Mouse (Mus musculus): ENCODE results near the gene Olfr1449. TPM values are rescaled to one million over a fixed set of nuclear protein-coding genes. Genes with fewer than 3 reads are reported as not detected.
"Not testable (repeated sequence)": the region's sequence is repeated elsewhere in the genome, so short reads cannot be mapped to it uniquely, and the experiment has no call there.

Olfr1449 gene
- polyA plus RNA-seq (2016; fragmentation: Nextera tagmentation; extraction: Ambion mirVana), result not detected in 2 replicates

DNA sequence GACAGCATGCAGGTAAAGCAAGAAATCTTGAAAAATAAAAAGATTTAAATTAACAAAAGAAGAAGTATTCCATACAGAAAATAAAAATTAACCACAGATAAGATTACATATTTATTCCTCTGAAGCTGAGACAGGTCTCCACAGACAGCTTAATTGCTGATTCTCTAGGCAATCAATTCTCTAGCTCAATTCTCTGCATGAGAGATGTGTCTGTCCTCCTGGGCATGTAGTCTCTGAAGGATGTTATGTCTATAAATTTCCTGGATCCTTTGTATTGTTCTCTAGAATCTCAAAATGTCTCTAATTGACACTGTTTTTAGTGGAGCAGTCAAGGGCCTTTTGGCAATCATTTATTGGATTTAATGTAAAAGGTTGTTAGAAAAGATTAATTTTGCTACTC, at the start of gene Olfr1449:
Olfr1449 (plus strand) TSS at position 301 of the 400 bp plus-strand sequence.
- H3K4me1 ChIP-seq, result no peaks in the 10 kb centered on the region

DNA sequence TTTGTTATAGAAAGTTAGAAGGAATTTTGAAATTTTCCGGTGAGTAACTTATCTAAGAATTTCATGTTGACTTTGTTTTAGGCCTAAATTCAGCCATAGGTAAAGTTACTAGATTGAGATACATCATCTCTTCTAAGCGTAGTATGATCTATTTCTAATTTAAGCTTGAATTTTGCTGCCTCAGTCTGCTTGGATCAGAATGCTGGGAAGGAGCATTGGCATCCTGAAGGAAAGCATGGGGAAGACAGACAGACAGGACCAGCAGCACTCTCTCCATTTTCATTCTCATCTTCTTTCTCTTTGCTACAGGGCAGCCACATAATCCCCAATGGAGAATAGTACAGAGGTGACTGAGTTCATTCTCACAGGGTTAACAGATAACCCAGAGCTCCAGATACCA, 47.1 kb upstream of the Olfr1449 start, which contains the start of gene Olfr1445:
Olfr1445 (plus strand) TSS at position 301 of the 400 bp plus-strand sequence.
- Histone ChIP-seq H3K36me3 (replicated peaks) (no peaks in the 10 kb centered on the region), H3K27ac (replicated peaks) (no peak within 1 kb of the TSS), H3K27me3 (replicated peaks; ENCODE audit: low read depth, poor library complexity, severe bottlenecking) (no peaks in the 10 kb centered on the region), H3K4me1 (no peaks in the 10 kb centered on the region), H3K9me3 (peaks cover 10% of the 10 kb centered on the region; the same call in 1 of the 2 replicates), H3K4me3 (no peak within 1 kb of the TSS)
- 88% methylated on average over 2 of the region's 2 CpGs for whole genome bisulfite sequencing
- DNase-seq (ENCODE audit: low spot score), result no peak

More for the DNA sequence above, at the start of gene Olfr1449:
- Histone ChIP-seq H3K9me3 (peaks cover 14% of the 10 kb centered on the region; the same call in 1 of the 2 replicates), H3K36me3 (replicated peaks) (no peaks in the 10 kb centered on the region), H3K27ac (replicated peaks) (no peak within 1 kb of the TSS), H3K27me3 (replicated peaks; ENCODE audit: low read depth, poor library complexity, severe bottlenecking) (no peaks in the 10 kb centered on the region), H3K4me3 (no peak within 1 kb of the TSS)
- DNase-seq (ENCODE audit: low spot score), result no peak

DNA sequence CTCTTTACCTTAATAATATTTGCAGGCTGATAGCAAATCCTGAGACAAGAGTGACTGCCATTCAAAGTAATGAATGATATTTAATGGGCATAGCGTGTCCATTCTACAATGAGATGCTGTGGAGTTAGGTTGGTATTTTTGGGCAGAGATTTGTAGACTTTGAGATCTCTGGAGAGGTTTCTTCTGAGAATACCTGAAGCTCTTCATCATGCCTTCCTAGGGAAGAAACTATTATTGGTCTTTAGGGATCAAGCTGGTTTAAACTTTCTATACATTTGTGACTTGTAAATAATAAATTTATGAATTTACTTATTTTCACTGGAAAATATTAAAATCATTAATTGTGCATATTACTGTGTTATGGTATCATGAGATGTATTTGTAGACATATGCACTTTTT, 37.2 kb upstream of the Olfr1449 start, which contains the start of gene Olfr1446:
Olfr1446 (minus strand) TSS at position 101 of the 400 bp plus-strand sequence.
- Histone ChIP-seq H3K9me3 (peaks cover 9% of the 10 kb centered on the region; the same call in 1 of the 2 replicates), H3K27me3 (replicated peaks; ENCODE audit: low read depth, poor library complexity, severe bottlenecking) (no peaks in the 10 kb centered on the region), H3K4me1 (no peaks in the 10 kb centered on the region), H3K4me3 (no peak within 1 kb of the TSS), H3K36me3 (replicated peaks) (no peaks in the 10 kb centered on the region), H3K27ac (replicated peaks) (no peak within 1 kb of the TSS)
- WGBS, result 83% methylated on average over 1 of the region's 1 CpGs
- DNase-seq (ENCODE audit: low spot score), result no peak

DNA sequence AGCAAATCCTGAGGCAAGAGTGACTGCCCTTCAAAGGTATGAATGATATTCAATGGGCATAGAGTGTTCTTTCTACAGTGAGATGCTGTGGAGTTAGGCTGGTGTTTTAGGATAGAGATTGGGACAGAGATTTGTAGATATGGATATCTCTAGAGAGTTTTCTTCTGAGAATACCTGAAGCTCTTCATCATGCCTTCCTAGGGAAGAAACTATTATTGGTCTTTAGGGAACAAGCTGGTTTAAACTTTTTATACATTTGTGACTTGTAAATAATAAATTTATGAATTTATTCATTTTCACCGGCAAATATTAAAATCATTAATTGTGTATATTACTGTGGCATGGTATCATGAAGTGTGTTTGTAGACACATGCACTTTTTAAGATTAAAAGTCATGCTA, 27.0 kb upstream of the Olfr1449 start, which contains the start of gene Olfr1447:
Olfr1447 (minus strand) TSS at position 101 of the 400 bp plus-strand sequence.
- no peak for DNase-seq (ENCODE audit: low spot score)
- H3K4me3 ChIP-seq, result no peak within 1 kb of the TSS
- WGBS, result 93% methylated on average over 1 of the region's 1 CpGs
- no peaks in the 10 kb centered on the region for H3K27me3 ChIP-seq (replicated peaks; ENCODE audit: low read depth, poor library complexity, severe bottlenecking)
- no peaks in the 10 kb centered on the region for H3K4me1 ChIP-seq
- no peaks in the 10 kb centered on the region for H3K36me3 ChIP-seq (replicated peaks)
- peaks cover 13% of the 10 kb centered on the region; the same call in 1 of the 2 replicates for H3K9me3 ChIP-seq
- no peak within 1 kb of the TSS for H3K27ac ChIP-seq (replicated peaks)

DNA sequence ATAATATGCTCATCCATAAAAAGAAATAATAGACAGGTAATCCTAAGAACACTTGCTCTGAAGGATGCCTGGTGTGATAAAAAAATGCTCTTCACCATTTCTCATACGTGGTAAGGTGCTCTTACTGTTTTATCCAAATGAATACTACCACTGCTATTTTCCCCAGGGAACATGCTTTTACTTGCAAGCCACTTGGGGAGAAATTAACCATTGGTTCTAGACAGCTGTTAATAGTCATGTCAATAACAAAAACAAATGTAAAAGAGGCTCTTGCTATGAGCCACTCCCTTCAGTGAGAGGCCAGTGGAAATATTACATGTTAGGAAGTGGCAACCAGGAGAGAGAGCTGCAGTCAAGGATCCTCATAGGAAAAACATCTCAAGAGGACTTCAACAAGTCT, 6.3 kb upstream of the Olfr1449 start, which contains the start of gene Olfr1448:
Olfr1448 (minus strand) TSS at position 101 of the 400 bp plus-strand sequence.
- peaks cover 4% of the 10 kb centered on the region; the same call in 1 of the 2 replicates for H3K9me3 ChIP-seq
- H3K36me3 ChIP-seq (replicated peaks), result no peaks in the 10 kb centered on the region
- H3K4me1 ChIP-seq, result no peaks in the 10 kb centered on the region
- H3K27me3 ChIP-seq (replicated peaks; ENCODE audit: low read depth, poor library complexity, severe bottlenecking), result no peaks in the 10 kb centered on the region
- no peak for DNase-seq (ENCODE audit: low spot score)
- H3K4me3 ChIP-seq, result no peak within 1 kb of the TSS
- no peak within 1 kb of the TSS for H3K27ac ChIP-seq (replicated peaks)
- 84% methylated on average over 1 of the region's 1 CpGs for WGBS

DNA sequence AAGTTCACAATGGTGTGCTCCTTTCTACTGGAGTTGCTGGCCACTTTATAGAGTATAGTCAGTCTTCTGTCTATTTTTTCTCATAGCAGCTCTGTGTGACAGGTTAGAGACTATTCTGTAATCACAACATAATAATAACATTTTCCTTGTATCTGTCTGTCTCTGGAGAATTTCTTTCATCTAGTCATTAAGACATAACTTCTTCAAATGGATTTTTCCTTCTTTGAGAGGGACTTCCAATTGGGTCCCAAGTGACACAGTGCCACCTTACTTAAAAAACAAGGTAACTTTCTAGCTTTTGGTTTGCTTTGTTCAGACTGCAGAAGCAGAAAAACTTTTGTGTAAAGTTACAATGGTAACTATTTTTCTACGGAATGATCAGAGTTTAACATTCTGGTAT, 19.3 kb downstream of the Olfr1449 start, which contains the start of gene Olfr1450:
Olfr1450 (plus strand) TSS at position 301 of the 400 bp plus-strand sequence.
- H3K27me3 ChIP-seq (replicated peaks; ENCODE audit: low read depth, poor library complexity, severe bottlenecking), result no peaks in the 10 kb centered on the region
- peaks cover 15% of the 10 kb centered on the region for H3K9me3 ChIP-seq
- H3K27ac ChIP-seq (replicated peaks), result no peak within 1 kb of the TSS
- WGBS, result 88% methylated on average over 1 of the region's 1 CpGs
- H3K4me1 ChIP-seq, result no peaks in the 10 kb centered on the region
- no peaks in the 10 kb centered on the region for H3K36me3 ChIP-seq (replicated peaks)
- no peak within 1 kb of the TSS for H3K4me3 ChIP-seq
- DNase-seq (ENCODE audit: low spot score), result no peak

DNA sequence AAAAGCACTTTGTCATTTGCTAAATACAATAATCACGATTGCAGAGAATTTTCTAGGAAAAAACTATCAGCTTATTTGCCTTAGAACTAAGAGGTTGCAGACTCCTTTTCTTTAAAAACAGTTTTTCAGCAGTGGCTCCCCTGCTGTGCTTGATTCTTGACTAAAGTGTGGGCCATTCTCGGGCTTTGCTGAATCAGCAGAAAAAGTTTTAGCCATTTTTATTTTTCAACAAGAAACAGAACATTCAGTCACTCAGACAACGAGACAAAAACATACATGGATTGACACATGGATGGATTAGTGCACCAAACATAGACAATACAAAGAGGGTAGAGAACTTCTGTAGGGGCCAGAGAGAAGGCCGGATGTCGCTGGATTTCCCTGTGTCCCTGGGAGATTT, 39.4 kb downstream of the Olfr1449 start:
- 85% methylated on average over 5 of the region's 5 CpGs for WGBS
- H3K9me3 ChIP-seq, result peaks cover 26% of the 10 kb centered on the region
- H3K36me3 ChIP-seq (replicated peaks); H3K27me3 ChIP-seq (replicated peaks; ENCODE audit: low read depth, poor library complexity, severe bottlenecking); DNase-seq (ENCODE audit: low spot score); H3K27ac ChIP-seq (replicated peaks); H3K4me3 ChIP-seq; H3K4me1 ChIP-seq: not testable (repeated sequence)

Other genes with a start within 250 kb of the Olfr1449 start
- not detected in 2 replicates for gene Keg1, start 235.1 kb upstream of the Olfr1449 start, polyA plus RNA-seq (2016; fragmentation: Nextera tagmentation; extraction: Ambion mirVana)
- gene Cntf, start 165.2 kb upstream of the Olfr1449 start, polyA plus RNA-seq (2016; fragmentation: Nextera tagmentation; extraction: Ambion mirVana), result 1.7 and 1.8 TPM in 2 replicates
- 13.1 and 14.2 TPM in 2 replicates for gene Zfp91, start 134.7 kb upstream of the Olfr1449 start, polyA plus RNA-seq (2016; fragmentation: Nextera tagmentation; extraction: Ambion mirVana)
- 0.71 and 0.72 TPM in 2 replicates for gene Lpxn, start 134.6 kb upstream of the Olfr1449 start, polyA plus RNA-seq (2016; fragmentation: Nextera tagmentation; extraction: Ambion mirVana)
- not detected in 2 replicates for gene Gm5244, start 84.2 kb upstream of the Olfr1449 start, polyA plus RNA-seq (2016; fragmentation: Nextera tagmentation; extraction: Ambion mirVana)
- gene Olfr1444, start 73.6 kb upstream of the Olfr1449 start, polyA plus RNA-seq (2016; fragmentation: Nextera tagmentation; extraction: Ambion mirVana), result not detected in 2 replicates
- not detected in 2 replicates for gene Olfr1445, start 47.0 kb upstream of the Olfr1449 start, polyA plus RNA-seq (2016; fragmentation: Nextera tagmentation; extraction: Ambion mirVana)
- gene Olfr1446, start 37.3 kb upstream of the Olfr1449 start, polyA plus RNA-seq (2016; fragmentation: Nextera tagmentation; extraction: Ambion mirVana), result not detected in 2 replicates
- not detected in 2 replicates for gene Olfr1447, start 27.1 kb upstream of the Olfr1449 start, polyA plus RNA-seq (2016; fragmentation: Nextera tagmentation; extraction: Ambion mirVana)
- gene Olfr1448, start 6.4 kb upstream of the Olfr1449 start, polyA plus RNA-seq (2016; fragmentation: Nextera tagmentation; extraction: Ambion mirVana), result not detected in 2 replicates
- gene Olfr1450, start 19.4 kb downstream of the Olfr1449 start, polyA plus RNA-seq (2016; fragmentation: Nextera tagmentation; extraction: Ambion mirVana), result not detected in 2 replicates
- gene Olfr1451, start 64.2 kb downstream of the Olfr1449 start, polyA plus RNA-seq (2016; fragmentation: Nextera tagmentation; extraction: Ambion mirVana), result not detected in 2 replicates
- not detected in 2 replicates for gene Olfr1453, start 97.5 kb downstream of the Olfr1449 start, polyA plus RNA-seq (2016; fragmentation: Nextera tagmentation; extraction: Ambion mirVana)
- not detected in 2 replicates for gene Olfr1454, start 129.8 kb downstream of the Olfr1449 start, polyA plus RNA-seq (2016; fragmentation: Nextera tagmentation; extraction: Ambion mirVana)
- gene Olfr1457, start 167.1 kb downstream of the Olfr1449 start, polyA plus RNA-seq (2016; fragmentation: Nextera tagmentation; extraction: Ambion mirVana), result not detected in 2 replicates
- not detected in 2 replicates for gene Olfr1458, start 175.9 kb downstream of the Olfr1449 start, polyA plus RNA-seq (2016; fragmentation: Nextera tagmentation; extraction: Ambion mirVana)
- not detected in 2 replicates for gene Olfr1459, start 218.7 kb downstream of the Olfr1449 start, polyA plus RNA-seq (2016; fragmentation: Nextera tagmentation; extraction: Ambion mirVana)
- not detected in 2 replicates for gene Olfr1461, start 232.2 kb downstream of the Olfr1449 start, polyA plus RNA-seq (2016; fragmentation: Nextera tagmentation; extraction: Ambion mirVana)

Measured in embryonic facial prominence, embryonic 10.5 days (tissue).